Mouse (Mus musculus) kidney, postnatal 36 days (tissue): ENCODE data around the gene Tex10.

ENCODE experiments used
- DNase-seq, 2 experiments: peaks; one replicate each; pipeline ENCODE4 v3.0.0; 2021 to 2022; ENCODE audit warnings: mixed read lengths in 2 of 2

Tex10 gene

GRCm38 (mm10) chr4:48403066-48403640 is 70.1 kb downstream of the Tex10 start:
- no peak for DNase-seq

- no peak for DNase-seq
These were observed 76.3 kb downstream of the Tex10 start for GRCm38 (mm10) chr4:48396949-48397348.

- no peak for DNase-seq
These were observed 90.8 kb downstream of the Tex10 start for GRCm38 (mm10) chr4:48382506-48382905.

- DNase-seq = peak; percentile 73 to 87
These were observed 92.3 kb downstream of the Tex10 start for GRCm38 (mm10) chr4:48380940-48381339.
